Mouse (Mus musculus): ENCODE results near the gene Hmgcl. TPM values are rescaled to one million over a fixed set of nuclear protein-coding genes. Genes with fewer than 3 reads are reported as not detected.

Hmgcl gene
- polyA plus RNA-seq, 1 experiment from 2014 or later = 107 TPM

DNA sequence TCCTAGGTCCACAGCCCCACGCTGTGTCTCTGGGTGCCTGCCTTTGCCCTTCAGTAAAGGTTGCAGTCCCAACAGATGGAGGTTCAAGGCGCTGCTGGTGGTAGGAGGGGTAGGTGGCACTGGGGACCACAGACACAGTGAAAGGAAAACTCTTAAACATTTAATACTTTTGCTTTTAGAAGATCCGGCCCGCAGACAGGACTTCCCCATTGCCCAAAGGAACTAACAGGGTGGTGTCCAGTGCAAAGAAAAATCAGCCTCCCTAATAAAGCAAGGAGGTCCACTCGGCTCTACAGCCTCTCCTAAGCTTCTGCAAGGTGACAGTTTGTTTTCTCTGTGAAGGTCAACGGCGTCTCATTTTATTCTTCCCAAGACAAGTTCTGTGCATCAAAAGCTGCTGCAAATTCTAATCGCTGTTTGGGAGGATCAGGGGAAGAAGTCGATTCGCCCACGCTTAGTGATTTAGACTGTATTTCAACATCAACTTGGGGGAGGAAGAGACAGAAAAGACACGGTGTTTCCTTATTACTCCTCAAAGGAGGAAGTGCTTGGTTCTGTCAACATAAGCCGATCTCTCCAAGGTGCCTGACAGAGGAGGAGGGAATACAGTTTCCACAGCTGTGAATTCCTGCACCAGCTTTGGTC lies 27.5 kb upstream of the Hmgcl start:
- Histone ChIP-seq H3K9me3 (replicated peaks; ENCODE audit: low read length) (no peaks in the 10 kb centered on the region), H3K4me3 (replicated peaks; ENCODE audit: low read depth, low read length) (no peak overlapping the region), H3K9ac (ENCODE audit: low read depth, low read length) (no peak overlapping the region), H3K4me2 (ENCODE audit: low read length) (no peak overlapping the region), H3K4me1 (replicated peaks; ENCODE audit: insufficient read depth, low read length) (no peaks in the 10 kb centered on the region; the same call in 1 of the 2 replicates), H3K27me3 (ENCODE audit: insufficient read depth, low read length) (no peaks in the 10 kb centered on the region), H3K27ac (peak overlapping the region; percentile 27; the same call in 1 of the 2 replicates), H3K36me3 (ENCODE audit: insufficient read depth, low read length) (0 out of 2 replicates have a peak, but pooled peaks cover 6% of the 10 kb centered on the region)
- TF ChIP-seq CTCF (IDR thresholded peaks at IDR 0.05; ENCODE audit: low read depth) = no peak
- 57% methylated on average over 13 of the region's 13 CpGs for whole genome bisulfite sequencing
- ATAC-seq (replicated peaks; ENCODE audit: low FRiP score, low read depth) (no peak), DNase-seq (ENCODE audit: low spot score) (peak; percentile 48)

DNA sequence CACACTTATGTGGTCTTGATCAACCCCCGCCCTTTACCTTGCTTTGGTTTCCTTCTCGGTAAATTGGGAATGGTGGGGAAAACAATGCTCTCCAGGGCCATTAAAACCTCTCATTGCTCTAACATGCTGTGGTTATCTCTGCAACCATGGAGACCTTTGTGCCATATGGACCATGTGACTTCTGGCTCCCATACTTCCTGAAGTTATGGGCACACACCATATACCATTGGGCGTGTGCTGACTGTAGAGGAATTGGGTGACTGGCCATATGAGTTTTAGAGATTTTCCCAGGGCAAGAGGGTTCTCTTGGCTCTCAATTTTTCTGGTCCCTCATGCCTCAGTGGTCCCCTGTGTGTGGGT lies 27.0 kb upstream of the Hmgcl start:
- H3K36me3 ChIP-seq (ENCODE audit: insufficient read depth, low read length) = 0 out of 2 replicates have a peak, but pooled peaks cover 6% of the 10 kb centered on the region
- ATAC-seq (replicated peaks; ENCODE audit: low FRiP score, low read depth) (no peak), DNase-seq (ENCODE audit: low spot score) (no peak)
- no peak overlapping the region for H3K9ac ChIP-seq (ENCODE audit: low read depth, low read length)
- no peaks in the 10 kb centered on the region; the same call in 1 of the 2 replicates for H3K4me1 ChIP-seq (replicated peaks; ENCODE audit: insufficient read depth, low read length)
- no peak overlapping the region for H3K4me3 ChIP-seq (replicated peaks; ENCODE audit: low read depth, low read length)
- H3K27me3 ChIP-seq (ENCODE audit: insufficient read depth, low read length) = no peaks in the 10 kb centered on the region
- peak overlapping the region; percentile 27; the same call in 1 of the 2 replicates for H3K27ac ChIP-seq
- 73% methylated on average over 3 of the region's 3 CpGs for WGBS
- no peak for TF ChIP-seq CTCF (IDR thresholded peaks at IDR 0.05; ENCODE audit: low read depth)
- H3K9me3 ChIP-seq (replicated peaks; ENCODE audit: low read length) = no peaks in the 10 kb centered on the region
- no peak overlapping the region for H3K4me2 ChIP-seq (ENCODE audit: low read length)

DNA sequence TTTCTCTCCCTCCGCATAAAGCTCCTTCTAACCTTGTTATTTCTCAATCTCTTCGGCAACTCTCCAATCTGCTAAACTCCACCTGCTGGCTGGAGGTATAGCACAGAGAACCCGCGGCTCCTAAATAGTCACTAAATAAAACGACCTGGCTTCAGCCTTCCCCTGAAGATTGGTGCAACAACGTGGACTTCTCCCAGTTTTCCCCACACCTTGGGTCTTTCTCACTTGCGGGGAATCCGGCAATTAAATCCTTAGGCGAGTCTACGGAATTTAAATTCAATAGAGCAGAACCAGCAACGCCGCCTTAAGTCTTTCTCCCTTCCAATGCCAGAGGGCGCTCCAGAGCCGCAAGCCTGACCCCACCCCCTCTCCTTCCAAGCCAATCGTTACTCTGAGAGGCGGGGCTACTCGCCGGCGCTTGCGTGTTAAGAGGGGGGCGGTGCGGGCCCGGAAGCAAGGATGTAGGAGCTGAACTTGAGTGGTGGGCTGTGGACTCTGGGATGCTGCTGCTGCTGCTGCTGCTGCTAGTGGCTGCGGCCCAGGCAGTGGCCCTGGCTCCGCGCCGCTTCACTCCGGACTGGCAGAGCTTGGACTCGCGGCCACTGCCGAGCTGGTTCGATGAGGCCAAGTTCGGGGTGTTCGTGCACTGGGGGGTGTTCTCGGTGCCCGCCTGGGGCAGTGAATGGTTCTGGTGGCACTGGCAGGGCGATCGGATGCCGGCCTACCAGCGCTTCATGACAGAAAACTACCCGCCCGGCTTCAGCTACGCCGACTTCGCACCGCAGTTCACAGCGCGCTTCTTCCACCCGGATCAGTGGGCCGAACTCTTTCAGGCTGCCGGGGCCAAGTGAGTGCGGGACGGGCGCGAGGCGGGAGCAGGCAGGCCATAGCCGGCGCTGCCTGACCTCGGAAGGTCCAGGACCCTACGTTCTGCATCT lies 25.7 kb upstream of the Hmgcl start, which contains the start of gene Fuca1:
Gene Fuca1 (plus strand): TSS at position 432 of the 938 bp plus-strand sequence.
- WGBS = 2% methylated on average over 60 of the region's 60 CpGs
- peak within 1 kb of the TSS; percentile 64 for H3K9ac ChIP-seq (ENCODE audit: low read depth, low read length)

DNA sequence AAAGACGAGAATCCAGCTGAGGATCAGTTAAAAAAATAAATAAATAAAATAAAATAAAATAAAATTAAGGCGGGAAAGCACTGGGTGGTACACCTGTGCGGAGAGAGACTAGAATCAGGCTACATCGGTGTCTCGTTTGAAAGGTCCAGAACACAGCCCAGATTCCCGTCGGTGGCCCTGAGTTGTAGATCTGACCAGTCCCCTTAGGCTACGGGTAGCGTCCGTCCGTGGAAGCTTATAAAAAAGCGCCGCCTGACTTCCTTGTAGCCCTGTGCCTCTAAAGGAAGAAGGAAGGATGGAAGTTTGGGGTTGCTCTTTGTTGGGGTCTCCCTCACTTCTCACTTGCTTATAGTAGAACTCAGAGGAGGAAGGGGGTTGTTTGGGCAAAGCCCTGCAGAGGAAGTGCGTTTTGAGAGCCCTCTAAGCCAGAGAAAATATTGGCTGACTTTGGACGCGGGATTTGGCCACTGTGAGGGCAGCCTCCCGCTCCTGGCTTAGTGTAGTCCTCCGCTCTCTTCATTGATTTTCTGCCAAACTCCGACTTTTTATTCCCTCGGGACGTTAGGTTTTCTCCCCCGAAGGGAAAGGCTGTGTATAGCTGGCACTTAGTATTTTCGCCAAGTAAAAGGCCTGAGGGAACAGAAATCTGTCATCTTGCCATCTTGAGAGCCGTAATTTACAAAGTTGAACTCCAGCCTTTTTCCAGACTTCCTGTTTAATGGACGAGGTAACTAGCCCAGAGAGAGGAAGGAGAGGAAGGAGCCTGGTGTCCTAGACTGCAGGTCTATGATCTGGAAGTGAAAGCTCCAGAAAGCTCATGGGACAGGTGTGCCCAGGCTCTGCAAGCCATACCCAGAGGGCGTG lies 24.8 kb upstream of the Hmgcl start:
- TF ChIP-seq CTCF (IDR thresholded peaks at IDR 0.05; ENCODE audit: low read depth) = no peak
- peak overlapping the region; percentile 77 for H3K4me3 ChIP-seq (replicated peaks; ENCODE audit: low read depth, low read length)
- DNase-seq (ENCODE audit: low spot score) = peak; percentile 51
- WGBS = 4% methylated on average over 26 of the region's 26 CpGs
- H3K27ac ChIP-seq = peak overlapping the region; percentile 81
- H3K4me2 ChIP-seq (ENCODE audit: low read length) = peak overlapping the region; percentile 89
- H3K9me3 ChIP-seq (replicated peaks; ENCODE audit: low read length) = no peaks in the 10 kb centered on the region
- ATAC-seq (replicated peaks; ENCODE audit: low FRiP score, low read depth) = no peak
- H3K4me1 ChIP-seq (replicated peaks; ENCODE audit: insufficient read depth, low read length) = no peaks in the 10 kb centered on the region; the same call in 1 of the 2 replicates
- H3K27me3 ChIP-seq (ENCODE audit: insufficient read depth, low read length) = no peaks in the 10 kb centered on the region
- H3K36me3 ChIP-seq (ENCODE audit: insufficient read depth, low read length) = 0 out of 2 replicates have a peak, but pooled peaks cover 17% of the 10 kb centered on the region
- peak overlapping the region; percentile 64 for H3K9ac ChIP-seq (ENCODE audit: low read depth, low read length)

More for the DNA sequence above, 25.7 kb upstream of the Hmgcl start, which contains the start of gene Fuca1:
- DNase-seq (ENCODE audit: low spot score) (peak; percentile 99), ATAC-seq (replicated peaks; ENCODE audit: low FRiP score, low read depth) (peak; percentile 94)
- no peaks in the 10 kb centered on the region for H3K9me3 ChIP-seq (replicated peaks; ENCODE audit: low read length)
- peak within 1 kb of the TSS; percentile 81 for H3K27ac ChIP-seq
- H3K27me3 ChIP-seq (ENCODE audit: insufficient read depth, low read length) = no peaks in the 10 kb centered on the region
- peak within 1 kb of the TSS; percentile 77 for H3K4me3 ChIP-seq (replicated peaks; ENCODE audit: low read depth, low read length)
- H3K36me3 ChIP-seq (ENCODE audit: insufficient read depth, low read length) = 0 out of 2 replicates have a peak, but pooled peaks cover 10% of the 10 kb centered on the region
- no peaks in the 10 kb centered on the region; the same call in 1 of the 2 replicates for H3K4me1 ChIP-seq (replicated peaks; ENCODE audit: insufficient read depth, low read length)
- TF ChIP-seq CTCF (IDR thresholded peaks at IDR 0.05; ENCODE audit: low read depth) = peak; percentile 83
- H3K4me2 ChIP-seq (ENCODE audit: low read length) = peak within 1 kb of the TSS; percentile 89

DNA sequence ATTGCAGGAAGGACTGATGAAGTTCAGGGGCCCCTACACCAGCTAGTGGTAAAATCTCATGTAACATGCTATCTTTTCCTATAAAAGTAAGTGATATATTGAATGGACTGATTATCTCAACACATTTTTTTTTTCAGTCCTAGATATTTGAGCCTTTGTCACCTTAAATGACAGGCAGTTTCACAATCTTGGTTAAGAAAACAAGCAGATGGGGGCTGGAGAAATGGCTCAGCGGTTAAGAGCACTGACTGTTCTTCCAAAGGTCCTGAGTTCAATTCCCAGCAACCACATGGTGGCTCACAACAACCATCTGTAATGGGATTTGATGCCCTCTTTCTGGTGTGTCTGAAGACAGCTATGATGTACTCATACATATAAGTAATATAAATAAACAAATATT lies 24.1 kb upstream of the Hmgcl start:
- no peaks in the 10 kb centered on the region for H3K9me3 ChIP-seq (replicated peaks; ENCODE audit: low read length)
- no peaks in the 10 kb centered on the region; the same call in 1 of the 2 replicates for H3K4me1 ChIP-seq (replicated peaks; ENCODE audit: insufficient read depth, low read length)
- H3K27ac ChIP-seq = no peak overlapping the region
- no peaks in the 10 kb centered on the region for H3K27me3 ChIP-seq (ENCODE audit: insufficient read depth, low read length)
- no peak overlapping the region for H3K9ac ChIP-seq (ENCODE audit: low read depth, low read length)
- no peak for DNase-seq (ENCODE audit: low spot score)
- WGBS = 62% methylated on average over 1 of the region's 1 CpGs
- H3K4me3 ChIP-seq (replicated peaks; ENCODE audit: low read depth, low read length) = no peak overlapping the region
- no peak for ATAC-seq (replicated peaks; ENCODE audit: low FRiP score, low read depth)
- TF ChIP-seq CTCF (IDR thresholded peaks at IDR 0.05; ENCODE audit: low read depth) = no peak
- H3K36me3 ChIP-seq (ENCODE audit: insufficient read depth, low read length) = 0 out of 2 replicates have a peak, but pooled peaks cover 21% of the 10 kb centered on the region
- peak overlapping the region; percentile 89 for H3K4me2 ChIP-seq (ENCODE audit: low read length)

Data from kidney, postnatal 0 days (tissue).